Mouse (Mus musculus): Measurements from ENCODE around the gene LTO1.

The LTO1 gene

GRCm38 (mm10) chr7:144911121-144911520, 3.8 kb upstream of the LTO1 start:
- DNase-seq = no peak

- DNase-seq = peak; percentile 58 to 60
Measured at GRCm38 (mm10) chr7:144912897-144913296, 2.0 kb upstream of the LTO1 start.

DNA sequence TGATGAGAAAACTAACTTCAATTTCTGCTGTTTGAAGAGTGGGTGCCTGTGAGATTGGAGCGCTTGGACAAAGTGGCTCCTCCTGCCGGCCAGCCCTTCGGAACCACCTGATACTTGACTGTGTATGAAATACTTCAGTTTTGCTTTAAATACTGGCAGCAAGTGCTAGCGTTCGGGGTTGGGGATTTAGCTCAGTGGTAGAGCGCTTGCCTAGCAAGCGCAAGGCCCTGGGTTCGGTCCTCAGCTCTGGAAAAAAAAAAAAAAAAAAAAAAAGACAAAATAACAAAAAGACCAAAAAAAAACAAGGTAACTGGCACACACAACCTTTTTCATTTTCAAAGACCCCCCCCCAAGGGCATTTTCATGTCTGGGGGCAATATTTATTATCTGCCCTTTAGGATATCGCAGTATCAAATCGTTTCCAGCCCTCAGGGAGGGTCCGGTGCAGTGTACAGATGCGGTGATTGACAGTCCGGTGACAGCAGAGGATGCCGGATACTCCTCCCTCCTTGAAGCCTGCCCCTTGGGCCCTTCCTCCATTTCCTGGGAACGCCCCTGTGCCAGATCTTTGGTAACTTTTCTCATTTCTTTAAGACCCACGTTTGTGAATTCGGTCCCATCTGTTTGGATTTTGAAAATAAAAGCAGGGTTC, 478 bp upstream of the LTO1 start:
- DNase-seq = peak; percentile 52

DNA sequence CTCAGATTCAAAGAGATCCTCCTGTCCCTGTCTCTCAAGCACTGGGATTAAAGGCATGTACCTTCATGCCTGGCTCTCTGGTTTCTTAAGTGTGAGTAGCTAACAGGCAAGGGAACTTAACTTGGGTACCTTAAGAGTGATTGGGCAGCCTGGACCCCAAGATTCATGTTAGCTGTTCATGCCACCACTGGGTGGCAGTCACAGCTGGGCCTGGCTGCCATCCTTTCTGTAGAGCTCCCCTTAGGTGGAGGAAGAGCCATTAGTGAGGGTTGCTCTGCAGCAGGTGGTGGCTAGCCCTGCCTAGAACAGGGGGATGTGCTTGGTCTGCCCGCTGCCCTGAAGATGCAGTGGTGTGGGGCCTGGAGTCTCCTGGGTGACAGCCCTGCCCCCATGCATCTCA, 3.9 kb downstream of the LTO1 start:
- DNase-seq = no peak

DNA sequence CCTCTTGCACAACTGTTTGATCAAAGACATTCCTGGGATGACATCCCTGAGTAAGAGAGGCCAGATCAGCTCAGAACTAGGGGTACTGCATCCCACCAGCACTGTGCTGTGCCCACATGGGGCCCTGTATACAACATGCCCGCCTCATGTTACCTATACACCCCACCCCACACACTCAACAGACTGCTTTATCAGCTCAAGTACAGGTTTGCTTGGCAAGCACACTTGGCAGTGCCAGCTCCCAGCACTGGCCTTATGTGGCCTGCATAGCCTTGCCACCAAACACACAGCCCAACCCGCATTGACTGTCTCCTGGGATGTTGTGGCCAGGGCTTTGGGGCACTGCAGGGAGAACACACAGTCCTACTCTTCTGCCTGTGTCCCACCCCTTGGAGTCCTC, 12.7 kb downstream of the LTO1 start:
- no peak for DNase-seq

DNA sequence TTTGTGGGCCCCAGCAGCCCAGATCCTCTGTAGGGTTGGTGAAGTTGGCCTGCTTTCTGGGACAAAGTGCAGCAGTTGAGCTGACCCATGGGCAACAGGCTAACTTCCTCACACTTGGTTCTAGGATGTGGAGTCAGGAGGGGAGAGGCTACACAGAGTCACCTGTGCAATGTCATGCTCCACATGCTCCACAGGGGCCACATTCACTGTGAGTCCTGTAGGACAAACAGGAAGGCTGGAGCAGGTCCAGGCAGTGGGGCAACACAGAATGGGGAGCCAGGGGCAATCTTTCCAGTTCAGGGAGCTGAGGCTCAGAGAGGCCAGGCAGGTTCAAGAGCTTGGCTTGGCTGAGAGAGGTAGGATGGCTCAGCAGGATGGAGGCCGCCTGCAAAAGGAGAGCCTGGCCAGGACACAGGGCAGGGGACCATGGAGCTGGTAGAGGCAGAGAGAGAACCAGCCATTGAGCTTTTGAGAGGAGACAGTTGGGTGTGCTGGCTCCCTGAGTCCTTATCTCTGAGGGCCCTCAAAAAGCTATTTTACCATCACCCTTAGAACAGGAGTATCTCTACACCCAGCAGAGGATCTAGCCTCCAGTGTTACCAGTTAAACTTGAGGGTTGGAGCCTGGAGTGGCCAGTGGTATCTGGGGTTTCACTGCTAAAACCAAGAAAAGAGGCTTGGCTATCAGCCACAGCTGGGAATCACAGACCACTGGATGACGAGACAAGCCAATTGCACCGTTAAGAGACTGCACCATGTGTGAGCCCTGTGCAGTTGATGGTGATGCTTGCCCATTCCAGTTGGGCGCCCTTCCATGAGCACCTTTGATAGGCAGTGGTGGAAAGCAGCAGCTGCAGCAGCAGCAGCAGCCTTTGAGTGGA, 13.3 kb downstream of the LTO1 start:
- DNase-seq = no peak

- DNase-seq = no peak
Measured at GRCm38 (mm10) chr7:144928889-144929210, 13.9 kb downstream of the LTO1 start.

GRCm38 (mm10) chr7:144929506-144929905, 14.6 kb downstream of the LTO1 start:
- peak in 1 of 2 experiments; percentile 26 for DNase-seq

GRCm38 (mm10) chr7:144929931-144930330, 15.0 kb downstream of the LTO1 start:
- peak; percentile 35 to 53 for DNase-seq

GRCm38 (mm10) chr7:144931778-144932177, 16.9 kb downstream of the LTO1 start:
- peak; percentile 71 to 78 for DNase-seq

- peak; percentile 54 to 76 for DNase-seq
Measured at GRCm38 (mm10) chr7:144932389-144932937, 17.6 kb downstream of the LTO1 start.

GRCm38 (mm10) chr7:144933336-144933735, 18.4 kb downstream of the LTO1 start:
- DNase-seq = peak in 1 of 2 experiments; percentile 22

DNA sequence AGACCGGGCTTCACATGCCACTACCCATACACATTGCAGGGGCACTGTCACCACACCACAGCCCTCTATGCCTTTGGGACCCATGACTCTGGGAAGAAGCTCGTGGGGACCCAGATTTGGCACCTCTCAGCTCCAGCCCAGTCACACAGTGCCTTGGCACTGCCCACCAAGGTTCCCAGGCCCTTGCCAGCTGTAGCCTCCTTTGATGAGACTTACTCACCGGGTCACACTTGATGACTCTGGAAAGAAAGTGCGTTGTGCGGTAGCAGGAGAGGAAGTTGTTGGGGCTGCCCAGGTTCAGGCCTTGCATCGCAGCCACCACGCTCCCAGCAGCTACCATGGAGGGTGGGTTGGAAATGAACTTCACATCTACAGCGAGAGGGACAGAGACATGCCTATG, 18.9 kb downstream of the LTO1 start:
- DNase-seq = peak in 1 of 2 experiments; percentile 13

DNA sequence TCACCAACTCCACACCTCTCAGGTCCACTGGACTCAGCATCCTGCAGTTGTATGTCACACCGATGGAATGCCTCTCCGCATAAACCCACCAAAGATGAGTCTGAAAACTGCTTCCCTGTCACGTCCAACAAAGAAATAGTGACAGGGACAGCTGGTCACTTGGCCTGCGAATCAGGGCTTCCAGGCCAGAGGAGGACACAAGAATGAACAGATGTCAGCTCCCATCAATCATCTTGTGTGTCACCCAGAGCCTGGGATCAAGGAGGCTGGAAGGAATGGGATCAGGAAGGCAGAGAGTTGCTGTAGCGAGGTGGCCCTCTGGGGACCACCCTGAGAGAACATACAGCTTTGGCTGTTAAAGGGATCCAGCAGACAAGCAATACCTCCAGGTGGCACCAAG, 20.0 kb downstream of the LTO1 start:
- DNase-seq = peak in 1 of 2 experiments; percentile 20

DNA sequence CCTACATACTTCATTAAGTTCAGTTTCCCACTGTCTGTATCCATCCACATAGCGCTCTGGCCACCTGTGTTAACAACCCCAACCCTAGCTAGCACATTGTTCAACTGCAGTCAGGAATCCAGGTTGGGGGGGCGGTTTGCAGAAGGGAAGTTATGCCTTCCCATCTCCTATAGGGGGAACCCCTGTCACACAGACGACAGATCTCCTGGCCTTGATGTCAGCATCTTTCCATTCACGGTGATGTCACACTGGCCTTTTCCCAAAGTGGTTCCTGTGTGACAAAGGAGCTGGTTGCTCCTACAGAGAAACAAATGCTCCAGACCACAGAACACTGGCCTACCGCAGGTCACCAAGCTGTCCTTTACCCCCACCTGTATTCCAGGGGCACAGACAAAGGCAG, 20.7 kb downstream of the LTO1 start:
- peak; percentile 81 to 85 for DNase-seq

DNA sequence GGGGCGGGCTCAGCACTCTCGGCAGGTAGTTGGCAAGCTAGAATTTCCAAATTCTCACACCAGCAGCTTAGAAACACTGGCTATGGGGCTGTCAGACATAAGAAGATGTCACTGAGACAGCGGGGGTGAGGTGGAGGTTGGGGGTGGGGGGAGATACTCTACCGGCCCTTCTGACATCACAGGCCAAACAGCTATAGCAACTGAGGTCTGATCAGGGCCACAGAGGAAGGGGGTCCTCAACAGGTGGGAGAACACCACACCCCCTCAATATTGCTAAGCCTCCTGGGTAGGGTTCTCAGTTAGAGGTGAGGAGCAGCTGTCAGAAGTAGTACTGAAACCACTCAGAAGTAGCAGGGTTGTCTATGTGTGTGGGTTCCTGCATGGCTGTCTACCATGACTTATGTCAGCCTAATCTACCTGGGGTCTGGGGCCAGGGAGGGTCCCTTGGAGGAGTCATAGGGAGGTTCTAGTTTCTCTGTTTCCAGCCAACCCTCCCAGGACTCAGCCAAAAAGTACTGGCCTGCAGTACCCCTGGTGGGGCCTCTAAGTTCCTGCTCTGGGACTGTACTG, 21.5 kb downstream of the LTO1 start:
- DNase-seq = peak in 1 of 2 experiments; percentile 22

DNA sequence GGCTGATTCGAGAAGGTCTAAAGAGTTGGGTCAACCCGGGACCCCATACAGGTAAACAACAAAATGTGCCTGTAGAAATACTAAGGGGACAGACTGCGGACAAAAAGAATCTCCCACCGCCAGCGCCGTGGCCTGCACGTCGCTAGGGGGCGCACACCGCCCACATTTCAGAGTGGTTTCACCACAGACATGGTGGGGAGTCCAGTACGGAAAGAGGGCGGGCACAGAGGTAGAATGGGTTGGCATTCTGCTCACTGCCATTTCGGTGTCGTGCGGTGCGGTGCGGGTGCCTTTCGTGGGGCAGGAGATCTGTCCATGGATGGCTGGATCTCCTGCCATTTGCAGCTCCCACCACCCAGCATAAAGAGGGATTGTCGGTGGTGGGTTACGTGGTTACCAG, 22.6 kb downstream of the LTO1 start:
- DNase-seq = peak; percentile 96 to 97

GRCm38 (mm10) chr7:144937899-144938517, 23.1 kb downstream of the LTO1 start:
- DNase-seq = peak; percentile 50 to 55

GRCm38 (mm10) chr7:144938661-144939343, 23.9 kb downstream of the LTO1 start:
- DNase-seq = peak; percentile 27 to 39

DNA sequence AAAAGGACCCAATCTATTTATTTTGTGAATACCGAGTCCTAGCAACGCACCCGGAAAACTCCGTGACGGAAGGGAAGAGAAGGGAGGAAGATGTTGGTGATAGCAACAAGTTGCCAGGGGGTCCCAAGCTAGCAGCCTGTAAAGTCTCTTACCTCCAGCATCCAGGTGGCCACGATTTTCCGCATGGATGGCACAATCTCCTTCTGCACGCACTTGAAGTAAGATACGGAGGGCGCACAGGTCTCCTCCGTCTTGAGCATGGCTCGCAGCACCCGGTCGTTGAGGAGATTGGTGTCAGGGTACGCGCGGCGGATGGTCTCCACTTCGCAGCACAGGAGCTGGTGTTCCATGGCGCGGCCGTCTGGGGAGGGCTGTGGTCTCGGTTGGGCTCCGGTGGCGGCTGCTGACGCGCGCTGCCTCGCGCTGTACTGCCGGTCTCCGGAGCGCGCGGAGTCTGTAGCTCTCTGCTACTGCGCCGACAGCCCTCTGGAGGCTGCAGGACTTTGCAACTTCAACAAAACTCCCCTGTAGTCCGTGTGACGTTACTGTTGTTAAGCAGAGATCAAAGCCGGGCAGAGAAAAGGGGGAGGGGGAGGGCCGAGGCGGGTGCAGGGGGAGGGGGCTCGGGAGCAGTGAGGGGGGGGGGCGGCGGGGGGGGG, 24.6 kb downstream of the LTO1 start, which contains the start of gene Ccnd1:
TSS of gene Ccnd1 (minus strand) at position 582 of the 659 bp plus-strand sequence.
- peak; percentile 56 to 65 for DNase-seq

DNA sequence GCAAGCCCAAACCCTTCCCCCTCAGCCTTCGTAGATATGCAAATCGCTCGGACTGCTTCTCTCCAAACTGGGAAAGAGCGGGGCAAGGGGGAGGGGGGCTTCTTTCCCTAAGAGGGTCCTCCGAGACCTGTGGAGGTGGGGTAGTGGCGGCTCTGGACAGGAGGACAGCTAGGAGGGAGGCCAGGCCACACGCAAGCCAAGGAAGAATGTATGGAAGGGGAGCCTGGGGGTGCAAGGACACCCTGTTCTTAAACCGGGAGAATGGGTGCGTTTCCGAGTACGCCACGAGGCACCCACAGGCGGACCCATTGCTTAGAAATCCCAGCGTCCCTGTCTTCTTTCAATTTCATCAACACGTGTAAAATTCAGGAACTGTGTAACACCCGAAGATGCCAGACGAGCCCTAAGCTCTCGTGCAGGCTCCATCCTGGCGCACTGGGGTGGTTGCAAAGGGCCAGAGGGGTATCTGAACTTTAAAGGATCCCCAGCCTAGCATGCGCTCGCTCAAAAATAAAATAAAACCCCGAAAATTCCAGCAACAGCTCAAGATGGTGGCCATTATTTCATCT, 25.2 kb downstream of the LTO1 start:
- peak; percentile 24 to 39 for DNase-seq

Data from cerebellum, postnatal 14 days (tissue).